Mouse (Mus musculus) cerebellum, adult 2 months (tissue): ENCODE results near the gene Mrps11.

Experiments
- CTCF ChIP-seq: fragments of 200-500 bp; IDR thresholded peaks from 2 replicates; pipeline ENCODE4 v1.5.1; 2011; ENCODE audit warnings: low read depth, mild to moderate bottlenecking, control low read depth, low read length, moderate library complexity, borderline replicate concordance; ENCODE audit not compliant: insufficient read depth
- POLR2A ChIP-seq: fragments of 200-500 bp; IDR thresholded peaks from 2 replicates; pipeline ENCODE4 v1.6.1; 2011; ENCODE audit warnings: low read length, control low read depth, borderline replicate concordance; ENCODE audit not compliant: insufficient read depth

GRCm38 (mm10) chr7:78818336-78818735 is 35.4 kb downstream of the Mrps11 start:
- TF ChIP-seq CTCF (no peak), POLR2A (no peak)
